ENCODE assay signal across 21 mouse cellular contexts in genomic region chr4:34069002-34069401, GRCm38 (mm10). TPM values are rescaled to one million over a fixed set of nuclear protein-coding genes. Genes with fewer than 3 reads are reported as not detected.
DNase-seq lines count a peak whose midpoint lies in the region; ATAC-seq lines count a peak whose summit lies in the region.
"Had no signal": no experiment of that assay in that cellular context is flagged by ENCODE, and none has a peak within 500 bp of the region (broad histone marks: within the 10 kb centered on the region; RNA-seq: fewer than 3 reads in every experiment).

No protein-coding gene starts in this region.

- DNase-seq in 3T3-L1 (ENCODE audit: low read depth, low spot score) (peak; percentile 13), MEL-GATA-1-ER (ENCODE audit: extremely low read depth, low read depth) (peak; percentile 4)
- no peak for DNase-seq in kidney, postnatal 10 days
- no peak for DNase-seq in layer of hippocampus, adult 9-10 months (ENCODE audit: low spot score)
- DNase-seq in cerebellum, adult 18-20 months: no peak
- DNase-seq: adrenal gland, adult 8-10 months; adrenal gland, postnatal 14 days; adrenal gland, postnatal 36 days; cerebellum, adult 11-12 months; cerebellum, adult 8-10 months; cerebellum, adult 9-11 months; cerebellum, postnatal 14 days; cerebellum, postnatal 36 days; forebrain, postnatal 0 days had no signal

- ATAC-seq in common myeloid progenitor, adult 5-6 weeks (replicated peaks; ENCODE audit: low read depth, poor library complexity, severe bottlenecking): peak; percentile 80
- peak; percentile 54 for ATAC-seq in megakaryocyte progenitor cell, adult 5-6 weeks (replicated peaks; ENCODE audit: poor library complexity)
- ATAC-seq: activated CD4-positive, CD25-positive, alpha-beta regulatory T cell, adult 4 months; forebrain, embryonic 13.5 days; forebrain, embryonic 15.5 days; forebrain, postnatal 0 days; Patski had no signal

RNA-seq across cellular contexts. Expression of gene Spaca1, which starts 19.0 kb away (rescaled TPM):
- 0.37 and 1.4 TPM in 2 replicates for total RNA-seq in common myeloid progenitor, adult 5-6 weeks (2017)
- total RNA-seq in megakaryocyte progenitor cell, adult 5-6 weeks (2015): 0.59 TPM in 1 of 2 replicates, not detected in the other
- 1.1 and 2.1 TPM in 2 replicates for total RNA-seq in megakaryocyte progenitor cell, adult 5-6 weeks (2017)
- total RNA-seq: ES-E14; forebrain, postnatal 0 days had no signal

Comparison
In these comparisons a context has a peak if more than half of its experiments do, and no peak if none do; other contexts are left out.
1. DNase-seq: peak in 3T3-L1 (single experiment) and MEL-GATA-1-ER (single experiment); none in kidney, postnatal 10 days (single experiment), layer of hippocampus, adult 9-10 months (single experiment) and cerebellum, adult 18-20 months (0 of 2).